Mouse (Mus musculus): ENCODE data around the gene Hexa. TPM values are rescaled to one million over a fixed set of nuclear protein-coding genes. Genes with fewer than 3 reads are reported as not detected.
A peak's percentile ranks its signal among the peaks of the same experiment; 100 is the strongest.

Gene Hexa
- total RNA-seq, 2 experiments from 2014 or later = 30.9 to 31.9 TPM

GRCm38 (mm10) chr9:59571852-59572251 is 32.5 kb downstream of the Hexa start:
- H3K4me3 ChIP-seq = no peak overlapping the region
- no peak for TF ChIP-seq CTCF (IDR thresholded peaks at IDR 0.05)
- no peak for DNase-seq
- no peak overlapping the region for H3K27ac ChIP-seq
- intact Hi-C loops (cut with DNase I) = no loop called here

- intact Hi-C loops (cut with DNase I) = no loop called here
- TF ChIP-seq CTCF (IDR thresholded peaks at IDR 0.05) = no peak
- no peak for DNase-seq
Measured at GRCm38 (mm10) chr9:59577401-59577800, 38.1 kb downstream of the Hexa start.

GRCm38 (mm10) chr9:59577844-59578504 is 38.6 kb downstream of the Hexa start, which contains the start of gene Celf6:
Gene Celf6 (plus strand): TSS chr9:59577917.
- peak within 1 kb of the TSS; percentile 72 for H3K4me3 ChIP-seq
- TF ChIP-seq CTCF (IDR thresholded peaks at IDR 0.05) = no peak
- no peak within 1 kb of the TSS for H3K27ac ChIP-seq
- DNase-seq = peak; percentile 77
- intact Hi-C loops (cut with DNase I) = no loop called here

More at GRCm38 (mm10) chr9:59577401-59577800, 38.1 kb downstream of the Hexa start:
- no peak overlapping the region for H3K27ac ChIP-seq
- peak overlapping the region; percentile 72 for H3K4me3 ChIP-seq

GRCm38 (mm10) chr9:59578505-59578867 is 39.1 kb downstream of the Hexa start:
- Histone ChIP-seq H3K4me3 (peak overlapping the region; percentile 72), H3K27ac (no peak overlapping the region)
- DNase-seq = no peak
- no peak for TF ChIP-seq CTCF (IDR thresholded peaks at IDR 0.05)
- intact Hi-C loops (cut with DNase I) = no loop called here

- intact Hi-C loops (cut with DNase I) = loop anchor here (2.0 to 10.0 kb wide), 2 partner anchors 18 to 680 kb away; no protein-coding TSS in a partner anchor
- DNase-seq = peak; percentile 76
- Histone ChIP-seq H3K27ac (no peak overlapping the region), H3K4me3 (peak overlapping the region; percentile 60)
- peak; percentile 88 for TF ChIP-seq CTCF (IDR thresholded peaks at IDR 0.05)
Measured at GRCm38 (mm10) chr9:59584871-59585308, 45.5 kb downstream of the Hexa start.

- Histone ChIP-seq H3K27ac (no peak overlapping the region), H3K4me3 (no peak overlapping the region)
- TF ChIP-seq CTCF (IDR thresholded peaks at IDR 0.05) = no peak
- intact Hi-C loops (cut with DNase I) = loop anchor here (10.0 kb wide), 1 partner anchor 683 kb away; no protein-coding TSS in a partner anchor
- no peak for DNase-seq
Measured at GRCm38 (mm10) chr9:59588252-59588651, 48.9 kb downstream of the Hexa start.

- H3K4me3 ChIP-seq = no peak overlapping the region
- no peak overlapping the region for H3K27ac ChIP-seq
- intact Hi-C loops (cut with DNase I) = loop anchor here (10.0 kb wide), 1 partner anchor 684 kb away; no protein-coding TSS in a partner anchor
- TF ChIP-seq CTCF (IDR thresholded peaks at IDR 0.05) = no peak
- no peak for DNase-seq
Measured at GRCm38 (mm10) chr9:59588710-59589671, 49.7 kb downstream of the Hexa start.

GRCm38 (mm10) chr9:59589703-59590439 is 50.5 kb downstream of the Hexa start:
- H3K4me3 ChIP-seq = no peak overlapping the region
- no peak for TF ChIP-seq CTCF (IDR thresholded peaks at IDR 0.05)
- intact Hi-C loops (cut with DNase I) = loop anchor here (10.0 kb wide), 1 partner anchor 685 kb away; no protein-coding TSS in a partner anchor
- no peak for DNase-seq
- no peak overlapping the region for H3K27ac ChIP-seq

- TF ChIP-seq CTCF (IDR thresholded peaks at IDR 0.05) = no peak
Measured at GRCm38 (mm10) chr9:59601661-59602060, 62.3 kb downstream of the Hexa start.

GRCm38 (mm10) chr9:59605967-59606366 is 66.6 kb downstream of the Hexa start:
- no peak for TF ChIP-seq CTCF (IDR thresholded peaks at IDR 0.05)
- Histone ChIP-seq H3K27ac (no peak overlapping the region), H3K4me3 (no peak overlapping the region)
- no peak for DNase-seq
- intact Hi-C loops (cut with DNase I) = no loop called here

More at GRCm38 (mm10) chr9:59601661-59602060, 62.3 kb downstream of the Hexa start:
- no peak overlapping the region for H3K27ac ChIP-seq
- H3K4me3 ChIP-seq = no peak overlapping the region
- no peak for DNase-seq
- intact Hi-C loops (cut with DNase I) = no loop called here

GRCm38 (mm10) chr9:59610950-59611349 is 71.6 kb downstream of the Hexa start:
- no peak for DNase-seq
- no peak for TF ChIP-seq CTCF (IDR thresholded peaks at IDR 0.05)
- Histone ChIP-seq H3K27ac (no peak overlapping the region), H3K4me3 (no peak overlapping the region)
- intact Hi-C loops (cut with DNase I) = no loop called here

Other genes starting within 250 kb of the Hexa start
- 1 to 10 TPM; 6.8 to 9.7 TPM for gene Adpgk, start 248.0 kb upstream of the Hexa start, total RNA-seq (2021)
- gene Bbs4, start 186.0 kb upstream of the Hexa start, total RNA-seq (2021) = 1 to 10 TPM; 4.6 to 4.7 TPM
- gene Arih1, start 52.9 kb upstream of the Hexa start, total RNA-seq (2021) = 100 to 1,000 TPM; 101 to 117 TPM
- under 1 TPM; 0.53 to 0.56 TPM for gene Tmem202, start 307 bp downstream of the Hexa start, total RNA-seq (2021)
- gene Celf6, start 38.4 kb downstream of the Hexa start, total RNA-seq (2021) = not detected
- gene Parp6, start 77.7 kb downstream of the Hexa start, total RNA-seq (2021) = 10 to 100 TPM; 25.7 to 26.0 TPM
- 1,000 to 10,000 TPM; 2,556 to 3,331 TPM for gene Pkm, start 116.8 kb downstream of the Hexa start, total RNA-seq (2021)
- gene Gramd2, start 140.6 kb downstream of the Hexa start, total RNA-seq (2021) = under 1 TPM; 0.11 to 0.13 TPM
- 10 to 100 TPM in 1 of 2 experiments, 1 to 10 TPM in 1; 9.1 to 13.4 TPM for gene Senp8, start 211.2 kb downstream of the Hexa start, total RNA-seq (2021)
- gene Myo9a, start 211.4 kb downstream of the Hexa start, total RNA-seq (2021) = 10 to 100 TPM in 1 of 2 experiments, 1 to 10 TPM in 1; 9.3 to 10.7 TPM